Mouse (Mus musculus): ENCODE data around the gene Cfap54.
A peak's percentile ranks its signal among the peaks of the same experiment; 100 is the strongest.

The Cfap54 gene

DNA sequence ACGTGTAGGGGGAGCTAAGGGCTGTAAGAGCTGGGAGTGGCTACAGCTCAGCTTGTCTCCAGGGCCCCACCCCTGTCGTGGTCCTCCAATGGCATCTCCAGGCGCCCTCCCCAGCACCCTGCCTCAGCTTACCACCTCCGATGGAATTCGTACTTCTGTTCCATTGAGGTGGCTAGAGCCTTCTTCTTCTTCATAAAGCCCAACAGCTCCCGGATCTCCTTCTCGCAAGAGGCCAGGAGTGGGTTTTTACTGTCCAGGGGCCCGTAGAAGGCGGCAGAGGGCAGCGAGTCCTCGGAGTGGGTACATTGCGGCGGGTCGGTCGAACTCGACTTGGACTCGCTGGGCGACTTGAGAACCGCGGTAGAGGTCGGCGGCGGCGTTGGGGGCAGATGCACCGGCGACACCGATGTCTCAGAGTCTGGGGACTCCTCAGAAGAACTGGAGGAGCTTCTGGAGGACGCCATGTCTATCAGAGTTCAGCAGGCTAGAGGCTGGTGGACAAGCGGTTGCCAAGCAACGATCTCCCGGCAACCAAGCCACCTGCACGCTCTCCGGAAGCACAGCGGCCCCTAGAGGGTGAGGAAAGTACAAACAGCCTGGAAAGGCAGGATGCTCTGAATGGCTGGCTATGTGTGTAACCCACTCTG lies at the start of gene Cfap54:
TSS of gene Cfap54 (minus strand) at position 486 of the 647 bp plus-strand sequence.
- DNase-seq (ENCODE audit: low spot score in 2 of 2): peak; percentile 89 to 95

GRCm38 (mm10) chr10:93130456-93130940 lies 49.1 kb upstream of the Cfap54 start:
- DNase-seq (ENCODE audit: low spot score in 2 of 2): no peak

GRCm38 (mm10) chr10:93129904-93130455 lies 48.6 kb upstream of the Cfap54 start:
- DNase-seq (ENCODE audit: low spot score in 2 of 2): no peak

DNA sequence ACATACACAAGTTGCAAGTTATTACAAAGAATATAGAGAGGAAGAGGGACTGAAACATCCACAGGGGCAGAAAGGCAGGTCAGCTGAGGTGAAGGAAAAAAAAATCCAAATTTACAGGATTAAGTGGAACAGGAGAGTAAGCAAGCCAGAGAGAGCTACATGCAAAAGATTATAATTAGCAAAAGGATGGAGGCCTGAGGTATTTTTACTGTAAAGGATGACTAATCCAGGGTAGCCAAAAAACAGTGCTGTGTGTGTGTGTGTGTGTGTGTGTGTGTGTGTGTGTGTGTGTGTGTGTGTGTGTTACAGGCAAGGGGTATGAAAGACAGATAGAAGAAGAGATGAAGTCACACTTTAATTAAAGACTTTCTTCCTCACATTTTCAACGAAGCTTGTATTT lies 47.9 kb upstream of the Cfap54 start:
- no peak for DNase-seq (ENCODE audit: low spot score in 2 of 2)

GRCm38 (mm10) chr10:93128566-93128965 lies 47.1 kb upstream of the Cfap54 start:
- DNase-seq (ENCODE audit: low spot score in 2 of 2): no peak

- DNase-seq (ENCODE audit: low spot score in 2 of 2): no peak
Observed at GRCm38 (mm10) chr10:93126025-93126424, 44.6 kb upstream of the Cfap54 start.

GRCm38 (mm10) chr10:93123957-93124613 lies 42.7 kb upstream of the Cfap54 start:
- DNase-seq (ENCODE audit: low spot score in 2 of 2): peak; percentile 66 to 79

DNA sequence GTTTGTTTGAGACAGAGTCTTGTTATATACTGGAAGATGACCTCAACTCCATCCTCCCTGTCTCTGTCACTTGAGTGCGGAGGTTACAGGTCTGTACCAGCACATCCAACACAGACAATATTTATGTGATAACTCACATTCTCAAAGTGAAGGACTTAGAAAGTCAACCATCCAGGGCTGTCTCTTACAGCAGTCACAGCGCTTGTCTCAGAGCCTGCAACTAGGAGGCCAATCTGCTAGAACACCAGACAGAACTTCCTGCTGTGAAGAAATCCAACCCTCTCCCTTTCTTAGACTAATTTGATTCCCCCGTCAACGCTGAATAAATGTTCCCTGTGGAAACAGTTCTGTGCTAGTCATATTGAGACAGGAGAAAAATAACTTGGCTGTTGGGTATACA lies 41.9 kb upstream of the Cfap54 start:
- DNase-seq (ENCODE audit: low spot score in 2 of 2): no peak

- no peak for DNase-seq (ENCODE audit: low spot score in 2 of 2)
Observed at GRCm38 (mm10) chr10:93122399-93123184, 41.2 kb upstream of the Cfap54 start.

- DNase-seq (ENCODE audit: low spot score in 2 of 2): no peak
Observed at GRCm38 (mm10) chr10:93121262-93121860, 39.9 kb upstream of the Cfap54 start.

GRCm38 (mm10) chr10:93119809-93120208 lies 38.4 kb upstream of the Cfap54 start:
- no peak for DNase-seq (ENCODE audit: low spot score in 2 of 2)

- DNase-seq (ENCODE audit: low spot score in 2 of 2): no peak
Observed at GRCm38 (mm10) chr10:93116636-93117035, 35.2 kb upstream of the Cfap54 start.

- DNase-seq (ENCODE audit: low spot score in 2 of 2): no peak
Observed at GRCm38 (mm10) chr10:93115743-93116142, 34.3 kb upstream of the Cfap54 start.

- DNase-seq (ENCODE audit: low spot score in 2 of 2): no peak
Observed at GRCm38 (mm10) chr10:93114782-93115181, 33.4 kb upstream of the Cfap54 start.

DNA sequence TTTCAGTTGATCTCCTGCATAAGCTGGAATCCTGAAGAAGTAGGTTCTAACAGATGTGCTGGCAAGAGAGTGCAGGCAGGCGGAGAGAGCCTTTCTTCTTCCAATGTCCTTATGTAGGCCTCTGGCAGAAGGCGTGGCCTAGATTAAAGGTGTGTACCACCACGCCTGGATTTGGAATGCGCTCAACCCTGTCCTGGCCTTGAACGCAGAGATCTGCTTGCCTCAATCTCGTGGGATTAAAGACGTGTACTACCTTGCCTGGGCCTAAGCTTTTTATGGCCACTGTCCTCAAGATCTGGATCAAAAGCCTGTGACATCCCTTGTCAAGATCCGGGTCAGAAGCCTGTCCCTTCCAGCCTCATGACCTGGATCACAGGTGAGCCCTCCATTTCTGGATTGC lies 32.5 kb upstream of the Cfap54 start:
- DNase-seq (ENCODE audit: low spot score in 2 of 2): no peak

- no peak for DNase-seq (ENCODE audit: low spot score in 2 of 2)
Observed at GRCm38 (mm10) chr10:93112021-93112420, 30.6 kb upstream of the Cfap54 start.

- no peak for DNase-seq (ENCODE audit: low spot score in 2 of 2)
Observed at GRCm38 (mm10) chr10:93111412-93111811, 30.0 kb upstream of the Cfap54 start.

DNA sequence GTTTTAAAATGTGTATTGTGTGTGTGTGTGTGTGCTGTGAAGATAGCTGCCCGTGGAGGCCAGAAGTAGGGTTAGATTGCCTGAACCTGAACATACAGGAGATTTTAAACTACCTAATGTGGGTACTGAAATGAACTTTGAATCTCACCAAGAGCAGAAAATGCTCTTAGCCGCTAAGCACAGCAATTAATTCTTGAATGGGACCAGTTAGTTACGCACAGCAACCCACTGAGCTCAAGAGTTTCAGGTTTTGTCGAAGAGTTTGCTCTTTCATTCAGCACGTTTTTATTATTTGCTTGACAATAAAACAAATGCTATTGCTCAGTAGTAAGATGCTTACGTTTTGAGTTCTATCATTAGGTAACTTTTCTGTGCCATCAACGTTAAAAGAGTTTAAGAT lies 23.9 kb upstream of the Cfap54 start:
- DNase-seq (ENCODE audit: low spot score in 2 of 2): no peak

DNA sequence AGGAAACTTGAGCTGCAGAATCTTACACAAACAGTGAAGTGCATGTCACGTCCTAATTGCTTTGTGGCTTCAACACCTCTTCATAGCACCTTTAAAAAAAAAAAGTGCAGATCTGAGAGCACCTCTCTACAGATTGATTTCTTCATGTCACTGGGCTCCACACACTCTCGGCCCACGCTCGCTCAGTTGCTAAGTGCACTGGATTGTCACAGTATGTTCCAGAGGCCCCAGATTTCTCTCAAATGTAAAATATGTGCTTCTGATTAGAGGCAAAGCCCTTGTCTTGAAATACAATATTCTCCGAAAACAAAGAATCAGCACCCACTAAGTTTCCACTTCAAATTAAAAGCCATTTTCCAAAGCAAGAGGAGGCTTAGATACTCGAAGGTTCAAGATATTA lies 22.9 kb upstream of the Cfap54 start:
- no peak for DNase-seq (ENCODE audit: low spot score in 2 of 2)

- DNase-seq (ENCODE audit: low spot score in 2 of 2): no peak
Observed at GRCm38 (mm10) chr10:93103676-93104075, 22.3 kb upstream of the Cfap54 start.

DNA sequence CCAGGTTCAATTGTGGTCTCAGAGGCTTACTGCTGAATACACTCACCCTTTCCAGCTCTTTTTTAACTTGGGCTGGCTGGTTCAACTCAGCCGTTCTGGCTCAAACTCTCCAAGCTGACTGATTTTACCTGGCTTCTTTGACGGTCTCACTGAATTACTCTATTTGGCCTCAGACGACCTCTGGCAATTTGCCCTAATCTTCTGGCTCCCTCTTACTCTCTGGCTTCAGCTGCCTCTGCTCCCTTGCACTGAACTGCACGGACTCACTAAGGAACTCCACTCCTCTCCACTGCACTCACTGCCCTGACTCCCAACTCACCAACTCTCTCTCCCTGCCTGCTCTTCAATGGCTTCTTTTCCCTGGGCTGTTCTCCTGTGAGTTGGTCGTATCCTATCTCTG lies 20.9 kb upstream of the Cfap54 start:
- DNase-seq (ENCODE audit: low spot score in 2 of 2): no peak

All from spleen, postnatal 4 days (tissue).